Mouse (Mus musculus) forebrain, embryonic 16.5 days (tissue): ENCODE data around the gene Atoh7. TPM values are rescaled to one million over a fixed set of nuclear protein-coding genes. Genes with fewer than 3 reads are reported as not detected.
A peak's percentile ranks its signal among the peaks of the same experiment; 100 is the strongest.

ENCODE experiments used
- ATAC-seq: fragments of 200-750 bp; cut with Nextera tagmentation; 2 replicates; pipeline ENCODE4 v1.8.0; 2017; ENCODE audit warnings: mild to moderate bottlenecking, moderate library complexity
- H3K27ac ChIP-seq: fragments of 300-500 bp; sonication (generic); 2 replicates; pipeline ENCODE4 v1.5.1; 2014; ENCODE audit warnings: low read length, control low read depth
- H3K27me3 ChIP-seq: fragments of 300-500 bp; sonication (generic); replicated peaks from 2 replicates; pipeline ENCODE4 v1.6.1; 2014; ENCODE audit warnings: low read length; ENCODE audit not compliant: control insufficient read depth, insufficient read depth
- H3K36me3 ChIP-seq: fragments of 300-500 bp; sonication (generic); 2 replicates; pipeline ENCODE4 v1.6.1; 2014; ENCODE audit not compliant: control insufficient read depth, insufficient read depth
- H3K4me1 ChIP-seq: fragments of 300-500 bp; sonication (generic); replicated peaks from 2 replicates; pipeline ENCODE4 v1.6.1; 2014; ENCODE audit warnings: low read length; ENCODE audit not compliant: control insufficient read depth, insufficient read depth
- H3K4me2 ChIP-seq: fragments of 300-500 bp; sonication (generic); 2 replicates; pipeline ENCODE4 v1.6.1; 2014; ENCODE audit warnings: mild to moderate bottlenecking, low read length, control low read depth
- H3K4me3 ChIP-seq: fragments of 300-500 bp; sonication (generic); replicated peaks from 2 replicates; pipeline ENCODE4 v1.5.1; 2014; ENCODE audit warnings: mild to moderate bottlenecking, low read length, control low read depth
- H3K9ac ChIP-seq: fragments of 300-500 bp; sonication (generic); replicated peaks from 2 replicates; pipeline ENCODE4 v1.6.1; 2014; ENCODE audit warnings: low read depth, low read length, control low read depth
- H3K9me3 ChIP-seq: fragments of 300-500 bp; sonication (generic); 2 replicates; pipeline ENCODE4 v1.6.1; 2016; ENCODE audit warnings: low read length; ENCODE audit not compliant: control insufficient read depth
- WGBS: fragments of 180-500 bp; shearing (Covaris S2); extraction: QIAGEN DNeasy Blood & Tissue Kit; methylation state at CpG from one replicate; pipeline ENCODE4 v1.1.7; 2014; 5-methylcytosine and 5-hydroxymethylcytosine counted together
- polyA plus RNA-seq: library from polyadenylated mRNA; unstranded; fragments of >200 nt; fragmentation: Nextera tagmentation; extraction: Ambion mirVana; gene quantifications from 2 replicates; pipeline ENCODE4 v1.2.1, GENCODE M21; 2015

The Atoh7 gene
- polyA plus RNA-seq, 1 experiment from 2014 or later: 0.98 TPM

GRCm38 (mm10) chr10:63061266-63061665, 38.2 kb upstream of the Atoh7 start:
- Histone ChIP-seq H3K36me3 (no peaks in the 10 kb centered on the region), H3K27ac (no peak overlapping the region), H3K4me2 (no peak overlapping the region), H3K9ac (no peak overlapping the region), H3K9me3 (no peaks in the 10 kb centered on the region), H3K4me3 (no peak overlapping the region), H3K4me1 (peaks cover 3% of the 10 kb centered on the region; the same call in 1 of the 2 replicates), H3K27me3 (no peaks in the 10 kb centered on the region)
- 80% methylated on average over 12 of the region's 12 CpGs for WGBS
- ATAC-seq: no peak

GRCm38 (mm10) chr10:63062696-63063095, 36.8 kb upstream of the Atoh7 start:
- no peaks in the 10 kb centered on the region for H3K36me3 ChIP-seq
- no peak overlapping the region for H3K9ac ChIP-seq
- H3K4me2 ChIP-seq: no peak overlapping the region
- no peak overlapping the region for H3K27ac ChIP-seq
- no peaks in the 10 kb centered on the region for H3K27me3 ChIP-seq
- no peak for ATAC-seq
- WGBS: 87% methylated on average over 5 of the region's 5 CpGs
- H3K4me1 ChIP-seq: peaks cover 3% of the 10 kb centered on the region; the same call in 1 of the 2 replicates
- H3K4me3 ChIP-seq: no peak overlapping the region
- H3K9me3 ChIP-seq: no peaks in the 10 kb centered on the region

- H3K4me2 ChIP-seq: no peak overlapping the region
- H3K27me3 ChIP-seq: no peaks in the 10 kb centered on the region
- no peak overlapping the region for H3K4me3 ChIP-seq
- peaks cover 3% of the 10 kb centered on the region; the same call in 1 of the 2 replicates for H3K4me1 ChIP-seq
- H3K27ac ChIP-seq: no peak overlapping the region
- no peak for ATAC-seq
- 72% methylated on average over 7 of the region's 7 CpGs for WGBS
- H3K9ac ChIP-seq: no peak overlapping the region
- no peaks in the 10 kb centered on the region for H3K36me3 ChIP-seq
- H3K9me3 ChIP-seq: no peaks in the 10 kb centered on the region
Measured at GRCm38 (mm10) chr10:63063365-63063764, 36.1 kb upstream of the Atoh7 start.

- no peak for ATAC-seq
Measured at GRCm38 (mm10) chr10:63064516-63064915, 34.9 kb upstream of the Atoh7 start.

GRCm38 (mm10) chr10:63065561-63065960, 33.9 kb upstream of the Atoh7 start:
- ATAC-seq: no peak
- Histone ChIP-seq H3K9ac (no peak overlapping the region), H3K4me3 (no peak overlapping the region), H3K27me3 (no peaks in the 10 kb centered on the region), H3K4me2 (no peak overlapping the region), H3K27ac (no peak overlapping the region), H3K4me1 (peaks cover 3% of the 10 kb centered on the region; the same call in 1 of the 2 replicates), H3K9me3 (no peaks in the 10 kb centered on the region), H3K36me3 (no peaks in the 10 kb centered on the region)
- 33% methylated on average over 8 of the region's 8 CpGs for WGBS

More at GRCm38 (mm10) chr10:63064516-63064915, 34.9 kb upstream of the Atoh7 start:
- H3K4me3 ChIP-seq: no peak overlapping the region
- no peaks in the 10 kb centered on the region for H3K36me3 ChIP-seq
- no peak overlapping the region for H3K27ac ChIP-seq
- H3K27me3 ChIP-seq: no peaks in the 10 kb centered on the region
- WGBS: 91% methylated on average over 9 of the region's 9 CpGs
- H3K4me1 ChIP-seq: peaks cover 3% of the 10 kb centered on the region; the same call in 1 of the 2 replicates
- H3K4me2 ChIP-seq: no peak overlapping the region
- H3K9ac ChIP-seq: no peak overlapping the region
- H3K9me3 ChIP-seq: no peaks in the 10 kb centered on the region

GRCm38 (mm10) chr10:63065988-63066387, 33.5 kb upstream of the Atoh7 start:
- H3K4me3 ChIP-seq: no peak overlapping the region
- no peak overlapping the region for H3K4me2 ChIP-seq
- H3K4me1 ChIP-seq: peaks cover 3% of the 10 kb centered on the region; the same call in 1 of the 2 replicates
- H3K9ac ChIP-seq: no peak overlapping the region
- H3K9me3 ChIP-seq: no peaks in the 10 kb centered on the region
- ATAC-seq: peak; percentile 92
- no peaks in the 10 kb centered on the region for H3K36me3 ChIP-seq
- H3K27me3 ChIP-seq: no peaks in the 10 kb centered on the region
- 4% methylated on average over 5 of the region's 5 CpGs for WGBS
- H3K27ac ChIP-seq: no peak overlapping the region

GRCm38 (mm10) chr10:63086304-63086703, 13.1 kb upstream of the Atoh7 start:
- WGBS: 88% methylated on average over 10 of the region's 10 CpGs
- no peak overlapping the region for H3K4me3 ChIP-seq
- no peak for ATAC-seq
- no peak overlapping the region for H3K27ac ChIP-seq
- H3K9ac ChIP-seq: no peak overlapping the region
- peaks cover 12% of the 10 kb centered on the region for H3K4me1 ChIP-seq
- H3K36me3 ChIP-seq: no peaks in the 10 kb centered on the region
- no peaks in the 10 kb centered on the region for H3K27me3 ChIP-seq
- no peak overlapping the region for H3K4me2 ChIP-seq
- H3K9me3 ChIP-seq: no peaks in the 10 kb centered on the region

GRCm38 (mm10) chr10:63089103-63089757, 10.2 kb upstream of the Atoh7 start:
- ATAC-seq: peak; percentile 12; the same call in 1 of the 2 replicates
- WGBS: 21% methylated on average over 8 of the region's 8 CpGs
- H3K9ac ChIP-seq: no peak overlapping the region; the same call in 1 of the 2 replicates

GRCm38 (mm10) chr10:63089758-63090571, 9.5 kb upstream of the Atoh7 start:
- Histone ChIP-seq H3K9me3 (no peaks in the 10 kb centered on the region), H3K27me3 (no peaks in the 10 kb centered on the region), H3K4me3 (peak overlapping the region; percentile 35), H3K4me2 (peak overlapping the region; percentile 57), H3K27ac (no peak overlapping the region), H3K36me3 (no peaks in the 10 kb centered on the region), H3K9ac (peak overlapping the region; percentile 35), H3K4me1 (peaks cover 12% of the 10 kb centered on the region)
- 2% methylated on average over 26 of the region's 26 CpGs for WGBS
- peak; percentile 20; the same call in 1 of the 2 replicates for ATAC-seq

More at GRCm38 (mm10) chr10:63089103-63089757, 10.2 kb upstream of the Atoh7 start:
- H3K9me3 ChIP-seq: no peaks in the 10 kb centered on the region
- no peaks in the 10 kb centered on the region for H3K36me3 ChIP-seq
- peak overlapping the region; percentile 57 for H3K4me2 ChIP-seq
- no peaks in the 10 kb centered on the region for H3K27me3 ChIP-seq
- no peak overlapping the region for H3K27ac ChIP-seq
- H3K4me1 ChIP-seq: peaks cover 12% of the 10 kb centered on the region
- H3K4me3 ChIP-seq: peak overlapping the region; percentile 35
